ENCODE assay signal across 21 mouse cellular contexts in the genomic region with DNA sequence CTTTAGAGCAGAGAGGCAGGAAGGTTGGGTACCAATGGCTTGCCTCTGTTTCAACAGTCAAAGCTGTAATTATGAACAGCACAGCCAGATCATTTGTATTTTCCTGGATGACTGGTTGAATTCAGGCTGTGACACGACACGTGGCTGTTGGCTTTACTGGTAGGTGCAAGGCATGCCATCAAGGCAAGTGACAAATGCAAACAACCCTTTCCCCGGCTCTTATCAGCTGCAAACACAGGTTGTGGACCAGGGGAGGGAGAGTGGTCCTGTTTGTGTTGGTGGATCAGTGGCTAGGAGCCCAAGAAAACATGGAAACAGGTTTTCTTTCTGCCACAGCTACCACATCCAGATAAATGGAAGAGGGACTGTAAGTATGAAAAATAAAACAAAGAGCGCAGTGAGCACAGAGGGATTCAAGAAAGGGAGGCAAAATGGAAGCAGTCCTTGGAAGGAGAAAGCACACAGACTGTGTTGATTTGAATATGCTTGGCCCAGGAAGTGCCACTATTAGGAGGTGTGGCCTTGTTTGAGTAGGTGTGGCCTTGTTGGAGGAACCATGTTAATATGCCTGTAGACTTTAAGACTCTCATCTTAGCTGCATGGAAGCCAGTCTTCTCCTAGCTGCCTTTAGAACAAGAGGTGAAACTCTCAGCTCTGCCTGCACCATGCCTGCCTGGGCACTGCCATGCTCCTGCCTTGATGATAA.
DNase-seq lines count a peak whose midpoint lies in the region; ATAC-seq and TF ChIP-seq lines count a peak whose summit lies in the region.
"Had no signal": no experiment of that assay in that cellular context is flagged by ENCODE, and none has a peak within 500 bp of the region (broad histone marks: within the 10 kb centered on the region; RNA-seq: fewer than 3 reads in every experiment).

No protein-coding gene starts in this region.

- H3K36me3 ChIP-seq in hindbrain, embryonic 12.5 days: no peaks in the 10 kb centered on the region
- H3K36me3 ChIP-seq in hindbrain, postnatal 0 days (ENCODE audit: insufficient read depth, low read length): no peaks in the 10 kb centered on the region
- H3K36me3 ChIP-seq in midbrain, embryonic 14.5 days (ENCODE audit: control insufficient read depth, insufficient read depth, low read length): no peaks in the 10 kb centered on the region
- no peaks in the 10 kb centered on the region for H3K36me3 ChIP-seq in midbrain, embryonic 11.5 days (ENCODE audit: control insufficient read depth, insufficient read depth, low read length)
- no peaks in the 10 kb centered on the region for H3K36me3 ChIP-seq in stomach, embryonic 14.5 days (ENCODE audit: control insufficient read depth, insufficient read depth, low read length)
- H3K36me3 ChIP-seq: embryonic facial prominence, embryonic 15.5 days; G1E; heart, embryonic 13.5 days had no signal

- no peak for ATAC-seq in hindbrain, embryonic 12.5 days (ENCODE audit: low FRiP score)
- ATAC-seq in hindbrain, postnatal 0 days: no peak
- no peak for ATAC-seq in midbrain, embryonic 14.5 days (ENCODE audit: low FRiP score, low TSS enrichment)
- ATAC-seq in midbrain, embryonic 11.5 days (ENCODE audit: low FRiP score): no peak
- ATAC-seq in stomach, embryonic 14.5 days (ENCODE audit: insufficient number of reproducible peaks, insufficient read depth, low FRiP score, low read depth): peak; percentile 84; the same call in 1 of the 2 replicates
- ATAC-seq: intestine, embryonic 16.5 days had no signal

- H3K27me3 ChIP-seq in hindbrain, embryonic 12.5 days: no peaks in the 10 kb centered on the region
- no peaks in the 10 kb centered on the region for H3K27me3 ChIP-seq in hindbrain, postnatal 0 days (ENCODE audit: insufficient read depth, low read length)
- no peaks in the 10 kb centered on the region for H3K27me3 ChIP-seq in midbrain, embryonic 14.5 days (ENCODE audit: control insufficient read depth, insufficient read depth, low read length)
- no peaks in the 10 kb centered on the region for H3K27me3 ChIP-seq in midbrain, embryonic 11.5 days (ENCODE audit: control insufficient read depth, insufficient read depth, low read length)
- H3K27me3 ChIP-seq in stomach, embryonic 14.5 days (ENCODE audit: control insufficient read depth, insufficient read depth, low read length): no peaks in the 10 kb centered on the region
- H3K27me3 ChIP-seq: embryonic facial prominence, embryonic 15.5 days; heart, embryonic 13.5 days had no signal

- no peak for DNase-seq in hindbrain, postnatal 0 days (ENCODE audit: low spot score)
- no peak for DNase-seq in midbrain, embryonic 14.5 days
- DNase-seq in midbrain, embryonic 11.5 days (ENCODE audit: low spot score, missing footprints): no peak
- DNase-seq in layer of hippocampus, postnatal 25 days (ENCODE audit: extremely low spot score in 1 of 2, low spot score in 1 of 2): no peak
- no peak for DNase-seq in heart, postnatal 36 days
- DNase-seq: adrenal gland, postnatal 10 days; cerebellum, adult 11 months; cerebellum, adult 8-10 months; cerebellum, postnatal 14 days; embryo, embryonic 11 days; gastrocnemius, adult 2 months; gastrocnemius, postnatal 36 days; heart, adult 11 months; heart, postnatal 4 days had no signal

- no peak overlapping the region for H3K4me2 ChIP-seq in hindbrain, embryonic 12.5 days (replicated peaks)
- H3K4me2 ChIP-seq in hindbrain, postnatal 0 days (ENCODE audit: low read depth, low read length): no peak overlapping the region
- H3K4me2 ChIP-seq in midbrain, embryonic 14.5 days (ENCODE audit: low read length): no peak overlapping the region
- no peak overlapping the region for H3K4me2 ChIP-seq in midbrain, embryonic 11.5 days
- no peak overlapping the region for H3K4me2 ChIP-seq in stomach, embryonic 14.5 days (replicated peaks; ENCODE audit: low read depth, low read length)
- H3K4me2 ChIP-seq: embryonic facial prominence, embryonic 15.5 days; heart, embryonic 13.5 days had no signal

- intact Hi-C loops in heart, postnatal 36 days (cut with DNase I): no loop called here

- 69% methylated on average over 4 of the region's 4 CpGs for WGBS in hindbrain, embryonic 12.5 days
- WGBS in hindbrain, postnatal 0 days: 72% methylated on average over 4 of the region's 4 CpGs
- WGBS in midbrain, embryonic 14.5 days: 74% methylated on average over 4 of the region's 4 CpGs
- 84% methylated on average over 4 of the region's 4 CpGs for WGBS in midbrain, embryonic 11.5 days
- WGBS in stomach, embryonic 14.5 days: 48% methylated on average over 4 of the region's 4 CpGs

- TF ChIP-seq CTCF in hindbrain, postnatal 0 days (IDR thresholded peaks at IDR 0.05; ENCODE audit: low read depth): no peak

- H3K9ac ChIP-seq in hindbrain, embryonic 12.5 days: no peak overlapping the region
- no peak overlapping the region for H3K9ac ChIP-seq in hindbrain, postnatal 0 days (replicated peaks; ENCODE audit: low read length)
- no peak overlapping the region for H3K9ac ChIP-seq in midbrain, embryonic 14.5 days (replicated peaks; ENCODE audit: low read length)
- H3K9ac ChIP-seq in midbrain, embryonic 11.5 days (ENCODE audit: low read length): no peak overlapping the region
- H3K9ac ChIP-seq in stomach, embryonic 14.5 days (replicated peaks; ENCODE audit: low read depth, low read length): no peak overlapping the region
- H3K9ac ChIP-seq: embryonic facial prominence, embryonic 15.5 days; heart, embryonic 13.5 days had no signal

- H3K9me3 ChIP-seq in hindbrain, embryonic 12.5 days (replicated peaks): no peaks in the 10 kb centered on the region
- H3K9me3 ChIP-seq in hindbrain, postnatal 0 days (ENCODE audit: low read length): no peaks in the 10 kb centered on the region
- H3K9me3 ChIP-seq in midbrain, embryonic 14.5 days (ENCODE audit: control insufficient read depth, low read length): no peaks in the 10 kb centered on the region
- H3K9me3 ChIP-seq in midbrain, embryonic 11.5 days (ENCODE audit: control insufficient read depth, low read length): no peaks in the 10 kb centered on the region
- H3K9me3 ChIP-seq in stomach, embryonic 14.5 days (ENCODE audit: control insufficient read depth, low read depth, low read length): no peaks in the 10 kb centered on the region
- H3K9me3 ChIP-seq: embryonic facial prominence, embryonic 15.5 days; heart, embryonic 13.5 days had no signal

- no peak overlapping the region for H3K4me3 ChIP-seq in hindbrain, embryonic 12.5 days
- no peak overlapping the region for H3K4me3 ChIP-seq in hindbrain, postnatal 0 days (ENCODE audit: low read length)
- no peak overlapping the region for H3K4me3 ChIP-seq in midbrain, embryonic 14.5 days (replicated peaks; ENCODE audit: low read depth, low read length)
- no peak overlapping the region for H3K4me3 ChIP-seq in midbrain, embryonic 11.5 days (ENCODE audit: low read depth, low read length)
- H3K4me3 ChIP-seq in stomach, embryonic 14.5 days (ENCODE audit: low read depth, low read length): no peak overlapping the region
- H3K4me3 ChIP-seq: embryonic facial prominence, embryonic 15.5 days; erythroblast, embryonic 14.5 days; gastrocnemius, adult 2 months; heart, embryonic 13.5 days had no signal

- no peaks in the 10 kb centered on the region for H3K4me1 ChIP-seq in hindbrain, embryonic 12.5 days
- no peaks in the 10 kb centered on the region for H3K4me1 ChIP-seq in hindbrain, postnatal 0 days (ENCODE audit: insufficient read depth, low read length)
- H3K4me1 ChIP-seq in midbrain, embryonic 14.5 days (ENCODE audit: control insufficient read depth, insufficient read depth, low read length): peaks cover 7% of the 10 kb centered on the region; the same call in 1 of the 2 replicates
- H3K4me1 ChIP-seq in midbrain, embryonic 11.5 days (ENCODE audit: control insufficient read depth, insufficient read depth, low read length): no peaks in the 10 kb centered on the region
- H3K4me1 ChIP-seq in stomach, embryonic 14.5 days (ENCODE audit: control insufficient read depth, insufficient read depth, low read length): no peaks in the 10 kb centered on the region
- H3K4me1 ChIP-seq: embryonic facial prominence, embryonic 15.5 days had no signal

- H3K27ac ChIP-seq in hindbrain, embryonic 12.5 days: 0 out of 2 replicates have a peak overlapping the region, but pooled peaks have one; percentile 35
- no peak overlapping the region for H3K27ac ChIP-seq in hindbrain, postnatal 0 days
- 0 out of 2 replicates have a peak overlapping the region, but pooled peaks have one; percentile 41 for H3K27ac ChIP-seq in midbrain, embryonic 14.5 days (replicated peaks; ENCODE audit: low read depth, low read length)
- no peak overlapping the region for H3K27ac ChIP-seq in midbrain, embryonic 11.5 days (ENCODE audit: low read depth, low read length)
- no peak overlapping the region for H3K27ac ChIP-seq in stomach, embryonic 14.5 days (ENCODE audit: low read length)
- H3K27ac ChIP-seq: embryonic facial prominence, embryonic 15.5 days; gastrocnemius, adult 2 months; heart, embryonic 13.5 days had no signal

Comparison
In these comparisons a context has a peak if more than half of its experiments do, and no peak if none do; other contexts are left out.
1. H3K27ac ChIP-seq: peak in hindbrain, embryonic 12.5 days (single experiment) and midbrain, embryonic 14.5 days (single experiment); none in hindbrain, postnatal 0 days (single experiment), midbrain, embryonic 11.5 days (single experiment) and stomach, embryonic 14.5 days (single experiment).